Mouse (Mus musculus) c-Kit-positive CD71-positive TER-119-positive erythroid progenitor cells, embryonic 14.5 days (primary cell): Measurements from ENCODE around the gene Atp7a.
A peak's percentile ranks its signal among the peaks of the same experiment; 100 is the strongest.

Experiments used
- DNase-seq: peaks from one replicate; pipeline ENCODE4 v3.0.0-alpha.2; 2013; ENCODE audit warnings: low spot score

Atp7a gene

DNA sequence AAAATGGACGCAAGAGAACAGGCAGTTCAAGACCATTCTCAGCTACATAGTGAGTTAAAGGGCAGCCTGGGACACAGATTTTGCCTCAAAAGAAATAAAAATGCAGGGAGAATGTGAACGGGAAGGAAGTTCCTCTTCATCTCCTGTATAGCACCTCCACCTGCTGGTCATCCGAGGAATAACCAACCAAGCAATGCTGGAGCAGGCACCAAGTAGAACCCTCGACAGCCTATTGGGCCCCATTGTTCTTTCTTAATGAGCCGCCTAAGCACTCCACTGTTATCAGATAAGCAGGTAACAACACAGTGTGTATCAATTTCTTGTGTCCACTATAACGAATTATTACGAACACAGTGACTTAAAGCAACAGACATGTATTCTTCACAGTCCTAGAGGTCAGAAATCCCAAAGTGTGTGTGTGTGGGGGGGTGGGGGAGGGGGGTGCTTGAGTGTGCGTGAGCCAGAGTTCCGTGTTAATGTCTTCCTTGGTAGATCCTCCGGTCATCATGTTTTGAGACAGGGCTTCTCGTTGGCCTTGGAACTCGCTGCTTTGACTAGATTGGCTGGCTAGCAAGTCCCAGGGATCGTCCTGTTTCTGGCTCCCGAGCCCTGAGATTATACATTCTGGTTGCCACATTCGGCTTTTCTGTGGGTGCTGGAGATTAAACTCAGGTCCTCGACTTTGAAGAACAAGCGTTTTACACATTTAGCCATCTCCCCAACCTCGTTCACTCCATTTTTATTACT lies 144.2 kb downstream of the Atp7a start:
- peak; percentile 65 for DNase-seq

DNA sequence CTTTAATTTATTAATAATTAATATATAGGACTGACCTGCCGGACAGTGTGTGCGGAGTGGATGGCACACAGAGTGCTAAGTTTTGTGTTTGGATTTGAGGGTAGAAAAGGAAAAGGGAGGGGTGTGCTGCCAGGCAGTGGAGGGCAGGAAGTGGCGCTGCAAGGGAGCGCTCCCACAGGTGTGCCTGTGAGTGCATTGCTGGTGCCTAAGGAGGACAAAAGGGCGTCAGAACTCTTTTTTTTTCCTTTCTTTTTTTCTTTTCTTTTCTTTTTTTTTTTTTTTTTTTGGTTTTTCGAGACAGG lies 144.7 kb downstream of the Atp7a start:
- DNase-seq, result no peak
